Mouse (Mus musculus) macrophage (primary cell): ENCODE data around the gene Tmem205. TPM values are rescaled to one million over a fixed set of nuclear protein-coding genes. Genes with fewer than 3 reads are reported as not detected.

Source experiments
- H3K27ac ChIP-seq: fragments of 350-480 bp; formaldehyde crosslinking; 2 replicates; pipeline ENCODE4 v1.9.0; 2021
- H3K36me3 ChIP-seq: fragments of 350-480 bp; formaldehyde crosslinking; 2 replicates; pipeline ENCODE4 v1.9.0; 2021; ENCODE audit errors: inconsistent target
- H3K4me3 ChIP-seq: fragments of 350-480 bp; formaldehyde crosslinking; 2 replicates; pipeline ENCODE4 v1.9.0; 2021; ENCODE audit errors: inconsistent target
- H3K79me2 ChIP-seq: fragments of 350-480 bp; formaldehyde crosslinking; 2 replicates; pipeline ENCODE4 v1.9.0; 2021; ENCODE audit errors: inconsistent target
- WGBS: methylation state at CpG from one replicate; pipeline ENCODE4 v1.1.7; 2026; ENCODE audit warnings: inconsistent platforms; ENCODE audit not compliant: missing documents; 5-methylcytosine and 5-hydroxymethylcytosine counted together
- polyA plus RNA-seq: library from polyadenylated mRNA; stranded (reverse); fragments of 250-400 nt; gene quantifications from 3 replicates; pipeline ENCODE4 v1.2.4, GENCODE M21; 2018; ENCODE audit warnings: inconsistent platforms

Tmem205 gene
- polyA plus RNA-seq, 1 experiment from 2014 or later = 14.3 TPM

DNA sequence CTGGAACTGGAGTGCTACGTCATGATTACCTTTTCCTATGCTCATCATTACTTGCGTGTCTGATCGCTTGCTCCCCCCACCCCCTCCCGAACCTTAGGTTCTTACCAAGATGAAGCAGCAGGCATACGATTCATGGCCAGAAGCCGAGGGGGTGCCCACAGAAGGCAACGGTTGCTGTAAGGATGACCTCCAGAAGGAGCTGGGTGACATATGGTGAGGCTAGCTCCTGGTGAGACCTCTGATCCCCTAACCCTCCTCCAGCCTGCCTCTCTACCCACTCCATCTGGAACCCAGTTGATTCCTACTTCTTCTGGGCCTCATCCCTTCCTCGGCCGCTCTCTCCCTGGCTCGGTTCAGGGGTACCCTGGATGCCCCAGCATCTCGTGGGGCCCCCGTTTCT, 6.7 kb upstream of the Tmem205 start:
- H3K79me2 ChIP-seq = no peaks in the 10 kb centered on the region
- H3K4me3 ChIP-seq = no peak overlapping the region
- WGBS = 94% methylated on average over 12 of the region's 12 CpGs
- no peak overlapping the region for H3K27ac ChIP-seq
- H3K36me3 ChIP-seq = no peaks in the 10 kb centered on the region

GRCm38 (mm10) chr9:21932445-21933137, 5.2 kb upstream of the Tmem205 start:
- no peak overlapping the region for H3K4me3 ChIP-seq
- H3K36me3 ChIP-seq = no peaks in the 10 kb centered on the region
- no peak overlapping the region for H3K27ac ChIP-seq
- H3K79me2 ChIP-seq = no peaks in the 10 kb centered on the region
- WGBS = 79% methylated on average over 12 of the region's 12 CpGs

DNA sequence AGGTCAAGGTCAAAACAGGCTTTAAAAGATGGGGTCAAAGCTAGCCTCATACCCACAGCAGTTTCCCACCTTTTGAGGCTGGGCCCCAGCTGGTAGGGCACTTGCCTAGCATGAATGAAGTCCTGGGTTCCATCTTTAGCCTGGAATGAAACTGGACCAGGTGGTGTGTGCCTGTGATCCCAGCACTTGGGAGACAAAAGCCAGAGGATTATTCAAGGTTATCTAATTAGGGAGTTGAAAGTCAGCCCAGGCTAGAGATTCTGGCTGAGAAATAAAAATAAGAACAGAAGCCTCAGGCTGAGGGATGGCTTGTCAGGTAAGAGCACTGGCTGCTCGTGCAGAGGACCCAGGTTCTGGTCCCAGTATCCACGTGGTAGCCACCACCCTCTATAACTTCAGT, 4.7 kb upstream of the Tmem205 start:
- Histone ChIP-seq H3K79me2 (no peaks in the 10 kb centered on the region), H3K27ac (no peak overlapping the region), H3K36me3 (no peaks in the 10 kb centered on the region), H3K4me3 (no peak overlapping the region)
- 91% methylated on average over 2 of the region's 2 CpGs for WGBS

DNA sequence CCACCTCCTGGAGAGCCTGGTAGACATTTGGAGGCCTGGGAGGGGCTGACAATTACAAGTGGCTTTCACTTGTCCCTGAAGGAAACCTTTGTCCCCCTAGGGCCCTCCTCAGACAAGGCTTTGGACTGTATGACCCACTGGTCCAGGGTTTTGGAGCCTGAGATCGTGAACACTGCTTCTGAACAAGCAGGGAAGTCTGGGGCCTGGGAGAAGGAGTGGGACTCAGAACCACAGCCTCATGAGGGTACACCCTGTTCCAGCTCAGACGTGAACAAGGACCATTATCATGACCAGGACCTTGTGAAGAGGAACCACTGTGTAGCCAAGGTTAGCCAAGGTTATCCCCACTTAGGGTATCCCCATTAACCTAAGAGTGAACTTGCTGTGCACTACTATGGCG, 1.9 kb upstream of the Tmem205 start:
- Histone ChIP-seq H3K4me3 (no peak overlapping the region), H3K79me2 (peaks cover 11% of the 10 kb centered on the region; the same call in 1 of the 2 replicates), H3K36me3 (no peaks in the 10 kb centered on the region), H3K27ac (no peak overlapping the region)
- WGBS = 91% methylated on average over 3 of the region's 3 CpGs

DNA sequence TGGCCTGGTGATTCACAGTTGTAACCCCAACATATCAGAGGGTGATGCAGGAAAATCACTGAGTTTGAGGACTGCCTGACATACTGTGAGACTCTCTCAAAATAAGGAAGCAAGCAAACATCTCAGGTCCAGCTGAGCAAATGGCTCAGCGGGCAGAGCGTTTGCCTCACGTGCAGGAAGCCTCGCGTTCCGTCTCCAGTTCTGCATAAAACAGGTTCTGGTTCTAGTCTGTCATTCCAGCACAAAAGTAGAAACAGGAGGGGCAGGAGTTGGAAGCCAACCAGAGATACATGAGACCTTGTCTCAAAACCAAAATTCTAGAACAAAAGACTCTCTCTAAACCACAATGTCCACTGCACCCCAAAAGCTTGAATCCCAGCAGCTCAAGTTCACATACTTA, 572 bp downstream of the Tmem205 start:
- H3K36me3 ChIP-seq = no peaks in the 10 kb centered on the region
- peak overlapping the region; percentile 75 for H3K27ac ChIP-seq
- H3K4me3 ChIP-seq = peak overlapping the region; percentile 73
- 0% methylated on average over 6 of the region's 6 CpGs for WGBS
- peaks cover 11% of the 10 kb centered on the region; the same call in 1 of the 2 replicates for H3K79me2 ChIP-seq

GRCm38 (mm10) chr9:21926155-21926554, 1.2 kb downstream of the Tmem205 start:
- 66% methylated on average over 6 of the region's 6 CpGs for WGBS
- peak overlapping the region; percentile 73 for H3K4me3 ChIP-seq
- no peaks in the 10 kb centered on the region for H3K36me3 ChIP-seq
- H3K27ac ChIP-seq = peak overlapping the region; percentile 75
- peaks cover 11% of the 10 kb centered on the region; the same call in 1 of the 2 replicates for H3K79me2 ChIP-seq

DNA sequence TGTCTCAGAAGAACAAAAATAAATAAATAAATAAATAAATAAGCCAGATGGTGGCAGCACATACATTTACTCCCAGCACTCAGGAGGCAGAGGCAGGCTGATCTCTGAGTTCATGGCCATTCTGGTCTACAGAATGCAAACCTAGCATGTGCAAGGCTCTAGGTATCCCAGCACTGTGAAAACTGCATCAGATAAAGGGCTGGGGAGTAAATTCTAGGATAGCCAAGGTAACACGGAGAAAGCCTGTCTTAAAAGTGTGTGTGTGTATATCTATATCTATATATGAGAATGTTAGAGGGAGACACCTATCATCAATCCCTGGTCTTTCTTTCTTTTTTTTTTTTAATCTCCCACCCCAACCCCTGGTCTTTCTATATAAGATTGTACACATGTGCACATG, 1.9 kb downstream of the Tmem205 start:
- no peaks in the 10 kb centered on the region for H3K36me3 ChIP-seq
- H3K4me3 ChIP-seq = no peak overlapping the region
- peaks cover 11% of the 10 kb centered on the region; the same call in 1 of the 2 replicates for H3K79me2 ChIP-seq
- WGBS = 100% methylated on average over 1 of the region's 1 CpGs
- no peak overlapping the region for H3K27ac ChIP-seq

DNA sequence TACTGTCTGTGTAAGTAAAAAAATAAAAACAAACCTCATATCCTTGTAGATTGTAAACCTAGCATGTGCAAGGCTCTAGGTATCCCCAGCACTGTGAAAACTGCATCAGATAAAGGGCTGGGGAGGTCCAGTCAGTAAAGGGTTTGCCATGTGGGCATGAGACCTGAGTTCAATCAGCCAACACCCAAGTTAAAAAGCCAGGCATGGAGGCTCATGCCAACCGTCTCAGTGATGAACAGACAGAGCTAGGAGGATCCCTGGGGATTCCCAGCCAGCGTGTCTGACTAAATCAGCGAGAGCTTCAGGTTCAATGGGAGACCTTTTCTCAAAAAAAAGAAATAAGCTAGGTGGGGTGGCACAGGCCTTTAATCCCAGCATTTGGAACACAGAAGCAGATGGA, 2.3 kb downstream of the Tmem205 start:
- 98% methylated on average over 3 of the region's 3 CpGs for WGBS

DNA sequence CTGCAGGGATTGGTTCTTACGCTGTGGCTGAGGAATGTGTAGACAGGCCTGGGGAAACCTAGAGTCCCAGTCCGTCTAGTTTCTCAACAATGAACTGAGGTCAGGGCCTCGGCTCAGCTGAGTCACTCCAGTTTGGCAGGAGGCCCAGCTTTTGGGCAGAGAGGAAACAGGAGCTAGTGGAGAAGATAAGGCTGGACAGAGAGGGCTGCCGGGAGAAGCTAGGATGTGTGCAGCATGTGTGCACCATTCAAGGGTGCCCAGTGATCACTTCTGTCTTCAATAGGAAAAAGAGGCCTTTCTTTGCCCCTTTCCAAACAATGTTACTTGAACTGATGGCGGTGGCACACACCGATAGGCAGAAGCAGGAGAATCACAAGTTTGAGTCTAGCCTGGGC, 3.3 kb downstream of the Tmem205 start:
- 15% methylated on average over 6 of the region's 6 CpGs for WGBS
- H3K4me3 ChIP-seq = no peak overlapping the region
- H3K79me2 ChIP-seq = peaks cover 11% of the 10 kb centered on the region; the same call in 1 of the 2 replicates
- H3K27ac ChIP-seq = peak overlapping the region; percentile 21
- H3K36me3 ChIP-seq = no peaks in the 10 kb centered on the region

More for the DNA sequence above, 2.3 kb downstream of the Tmem205 start:
- Histone ChIP-seq H3K79me2 (peaks cover 11% of the 10 kb centered on the region; the same call in 1 of the 2 replicates), H3K36me3 (no peaks in the 10 kb centered on the region), H3K27ac (no peak overlapping the region), H3K4me3 (no peak overlapping the region)

GRCm38 (mm10) chr9:21923490-21924098, 3.8 kb downstream of the Tmem205 start:
- Histone ChIP-seq H3K4me3 (no peak overlapping the region), H3K36me3 (no peaks in the 10 kb centered on the region), H3K27ac (peak overlapping the region; percentile 21), H3K79me2 (peaks cover 11% of the 10 kb centered on the region; the same call in 1 of the 2 replicates)
- WGBS = 20% methylated on average over 3 of the region's 3 CpGs

- Histone ChIP-seq H3K4me3 (no peak overlapping the region), H3K27ac (no peak overlapping the region; the same call in 1 of the 2 replicates), H3K79me2 (peaks cover 11% of the 10 kb centered on the region; the same call in 1 of the 2 replicates), H3K36me3 (no peaks in the 10 kb centered on the region)
- 95% methylated on average over 4 of the region's 4 CpGs for WGBS
These were observed 4.3 kb downstream of the Tmem205 start for GRCm38 (mm10) chr9:21923036-21923435.

DNA sequence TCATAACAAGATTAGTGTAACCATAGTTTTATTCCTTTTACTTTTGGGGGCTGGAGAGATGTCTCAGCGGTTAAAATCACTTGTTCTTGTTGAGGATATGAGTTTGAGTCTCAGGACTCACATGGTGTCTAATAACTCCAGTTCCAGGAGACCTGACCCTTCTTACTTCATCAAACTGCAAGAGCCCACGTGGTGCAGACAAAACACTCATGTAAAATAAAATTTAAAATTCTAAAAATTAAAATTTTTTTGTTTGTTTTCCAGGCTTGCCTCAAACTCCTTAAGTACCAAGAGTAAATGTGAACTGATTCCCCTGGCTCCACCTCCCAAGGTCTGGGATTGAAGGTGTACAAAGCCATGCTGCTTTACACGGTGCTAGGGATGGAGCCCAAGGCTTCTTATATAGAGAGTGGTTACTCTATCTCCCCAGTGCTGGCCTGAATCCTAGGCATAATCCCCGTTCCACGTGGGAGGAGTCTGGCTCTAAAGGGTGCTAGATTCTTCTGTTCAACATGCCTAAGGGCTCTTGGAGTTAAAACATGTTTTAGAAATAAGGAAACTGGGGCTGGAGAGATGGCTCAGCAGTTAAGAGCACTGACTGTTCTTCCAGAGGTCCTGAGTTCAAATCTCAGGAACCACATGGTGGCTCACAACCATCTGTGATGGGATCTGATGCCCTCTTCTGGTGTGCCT, 8.5 kb downstream of the Tmem205 start:
- 54% methylated on average over 5 of the region's 5 CpGs for WGBS
- no peak overlapping the region for H3K4me3 ChIP-seq
- H3K79me2 ChIP-seq = no peaks in the 10 kb centered on the region
- H3K27ac ChIP-seq = no peak overlapping the region
- no peaks in the 10 kb centered on the region; the same call in 1 of the 2 replicates for H3K36me3 ChIP-seq

- H3K27ac ChIP-seq = no peak within 1 kb of the TSS
- no peaks in the 10 kb centered on the region for H3K79me2 ChIP-seq
- H3K4me3 ChIP-seq = peak within 1 kb of the TSS; percentile 45
- under 1% methylated on average over 35 of the region's 36 CpGs for WGBS
- H3K36me3 ChIP-seq = no peaks in the 10 kb centered on the region; the same call in 1 of the 2 replicates
These were observed 9.2 kb downstream of the Tmem205 start, which contains the start of gene Rab3d for GRCm38 (mm10) chr9:21918035-21918592. Gene Rab3d (minus strand): TSS chr9:21918192.

DNA sequence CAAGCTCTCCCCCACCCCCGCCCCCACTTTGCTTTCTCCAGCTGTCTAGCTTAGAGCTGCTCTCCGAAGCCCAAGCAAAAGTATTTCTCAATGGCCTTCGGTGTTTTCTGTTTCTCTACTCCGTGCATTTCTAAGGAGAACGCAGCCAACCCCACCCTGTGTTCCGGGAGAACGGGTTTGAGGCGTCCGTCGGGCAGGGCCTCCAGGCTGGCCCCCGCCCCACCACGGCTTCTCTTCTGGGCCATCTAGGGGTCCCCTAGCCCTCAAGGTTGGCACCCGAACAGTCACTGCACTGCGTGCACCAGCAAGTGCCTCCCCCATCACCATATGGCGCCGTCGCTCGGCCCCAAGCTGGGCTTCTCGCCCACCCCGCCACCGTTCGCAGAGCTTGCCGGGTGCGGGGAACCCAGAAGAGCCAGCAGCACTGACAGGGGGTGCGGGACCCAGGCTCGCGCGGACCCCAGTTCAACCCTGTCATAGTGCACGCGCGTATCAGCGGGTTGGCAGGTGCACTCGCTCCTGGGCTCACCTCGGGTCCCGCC, 9.8 kb downstream of the Tmem205 start:
- WGBS = 0% methylated on average over 33 of the region's 35 CpGs
- Histone ChIP-seq H3K27ac (no peak overlapping the region), H3K79me2 (no peaks in the 10 kb centered on the region), H3K36me3 (no peaks in the 10 kb centered on the region; the same call in 1 of the 2 replicates), H3K4me3 (peak overlapping the region; percentile 45)
